Mouse (Mus musculus) ES-E14 (cell line): Measurements from ENCODE around the gene Capg. TPM values are rescaled to one million over a fixed set of nuclear protein-coding genes. Genes with fewer than 3 reads are reported as not detected.

Source experiments
- DNase-seq: peaks from one replicate; pipeline ENCODE4 v3.0.0-alpha.2; 2013; ENCODE audit warnings: low read depth, low spot score
- H3K27ac ChIP-seq: 2 replicates; pipeline ENCODE4 v1.5.1; 2012; ENCODE audit warnings: low read depth, mild to moderate bottlenecking, low read length, moderate library complexity, mixed read lengths; ENCODE audit not compliant: poor library complexity, insufficient read depth, severe bottlenecking
- H3K36me3 ChIP-seq: 2 replicates; pipeline ENCODE4 v1.6.1; 2012; ENCODE audit warnings: mild to moderate bottlenecking, low read length, moderate library complexity, mixed read lengths; ENCODE audit not compliant: control insufficient read depth, poor library complexity, insufficient read depth, severe bottlenecking
- H3K4me1 ChIP-seq, 2 experiments: fragments of 150-350 bp in 1 of 2; sonication (generic) in 1 of 2; 2 replicates each; pipeline ENCODE4 v1.6.1; 2012; ENCODE audit warnings: low read length in 2 of 2, mild to moderate bottlenecking in 1 of 2, mixed read lengths in 1 of 2; ENCODE audit not compliant: control insufficient read depth in 2 of 2, insufficient read depth in 2 of 2, poor library complexity in 1 of 2
- H3K4me3 ChIP-seq, 2 experiments: fragments of 150-350 bp in 1 of 2; sonication (generic) in 1 of 2; 2 replicates each; pipeline ENCODE4 v1.5.1; 2012; ENCODE audit warnings: low read length in 2 of 2, low read depth in 1 of 2, mild to moderate bottlenecking in 1 of 2, mixed read lengths in 1 of 2; ENCODE audit not compliant: insufficient read depth in 1 of 2, poor library complexity in 1 of 2, severe bottlenecking in 1 of 2
- H3K9ac ChIP-seq: 2 replicates; pipeline ENCODE4 v1.6.1; 2012; ENCODE audit warnings: low read depth, mild to moderate bottlenecking, low read length, mixed read lengths; ENCODE audit not compliant: poor library complexity, insufficient read depth, severe bottlenecking
- H3K9me3 ChIP-seq: fragments of 150-350 bp; sonication (generic); 2 replicates; pipeline ENCODE4 v1.6.1; 2012; ENCODE audit warnings: low read depth, mild to moderate bottlenecking, low read length; ENCODE audit not compliant: control insufficient read depth, insufficient read depth
- CHD2 ChIP-seq: IDR thresholded peaks from 2 replicates; pipeline ENCODE4 v1.6.1; 2014; ENCODE audit warnings: mild to moderate bottlenecking, low read depth, low read length, inconsistent platforms
- HCFC1 ChIP-seq: IDR thresholded peaks from 2 replicates; pipeline ENCODE4 v1.6.1; 2012; ENCODE audit warnings: low read length, inconsistent platforms, borderline replicate concordance; ENCODE audit not compliant: insufficient read depth
- MAFK ChIP-seq: IDR thresholded peaks from 2 replicates; pipeline ENCODE4 v1.6.1; 2014; ENCODE audit warnings: mild to moderate bottlenecking, low read depth, low read length, inconsistent platforms; ENCODE audit not compliant: insufficient read depth
- ZC3H11A ChIP-seq: IDR thresholded peaks from 2 replicates; pipeline ENCODE4 v1.6.1; 2012; ENCODE audit warnings: low read depth, mild to moderate bottlenecking, inconsistent platforms, low read length, borderline replicate concordance
- ZNF384 ChIP-seq: IDR thresholded peaks from 2 replicates; pipeline ENCODE4 v1.6.1; 2012; ENCODE audit warnings: low read depth, low read length, inconsistent platforms
- in situ Hi-C, 2 experiments: fragments of 600-800 bp; cut with MboI; formaldehyde crosslinking; loops; one replicate each; pipeline ENCODE4 v1.15.1; 2025; ENCODE audit warnings: low sequenced_read_pairs in 2 of 2, inconsistent platforms in 1 of 2; ENCODE audit not compliant: unreplicated experiment in 2 of 2
- total RNA-seq: library from RNA; depleted of rRNA; stranded (reverse); fragments of 300-350 nt; gene quantifications from 2 replicates; pipeline ENCODE4 v1.2.3, GENCODE M21; 2012

Gene Capg
- total RNA-seq, 1 experiment, result 58.4 TPM

DNA sequence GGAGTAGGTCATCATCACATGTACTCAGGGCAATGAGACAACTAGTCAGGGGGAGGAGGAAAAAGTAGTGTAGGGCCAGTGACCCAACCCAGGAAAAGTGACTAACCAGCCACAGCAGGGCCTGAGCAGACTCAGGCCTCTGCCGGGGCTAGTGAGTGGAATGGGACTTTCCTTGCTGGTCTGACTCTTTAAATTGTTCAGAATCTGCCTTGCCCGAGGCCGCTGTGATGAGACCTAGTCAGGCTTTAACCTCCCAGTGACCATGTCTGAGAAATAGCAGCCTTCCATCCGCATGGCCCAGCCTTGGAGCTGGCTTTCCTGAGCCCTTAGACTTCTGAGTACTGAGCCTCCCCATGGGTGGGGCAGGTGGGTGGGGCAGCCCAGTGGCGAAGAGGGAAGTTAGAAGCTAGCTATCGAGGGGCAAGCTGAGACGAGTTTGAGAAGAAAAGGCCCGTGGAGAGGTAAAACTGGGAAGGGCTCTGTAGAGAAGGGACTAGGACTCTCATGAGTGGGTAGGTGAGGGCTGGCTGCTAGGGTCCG, 4.9 kb downstream of the Capg start:
- no peaks in the 10 kb centered on the region for H3K9me3 ChIP-seq

DNA sequence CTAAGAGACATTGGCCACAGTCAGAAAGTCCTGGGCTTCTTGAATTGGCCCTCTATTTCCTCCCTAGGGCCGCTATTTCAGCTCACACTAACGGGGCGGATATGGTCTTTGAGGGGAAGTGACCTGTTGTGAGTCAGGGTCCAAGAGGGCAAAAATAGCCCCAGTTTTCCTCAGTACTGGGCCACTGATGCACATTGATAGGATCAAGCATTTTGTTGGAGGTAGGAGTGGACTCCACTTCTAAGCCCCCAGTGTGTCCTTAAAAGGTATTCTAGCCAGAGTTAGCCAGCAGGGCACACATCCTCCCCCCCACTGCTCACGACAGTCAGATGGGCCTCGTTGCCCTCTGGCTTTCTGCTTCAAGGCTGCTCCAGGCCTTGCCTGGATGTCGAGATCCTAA, 5.8 kb downstream of the Capg start:
- Histone ChIP-seq H3K4me3 (no peak overlapping the region), H3K4me1 (peaks cover 2 to 8% of the 10 kb centered on the region in 2 experiments; a peak in 1 of 4 replicates), H3K9me3 (no peaks in the 10 kb centered on the region), H3K9ac (no peak overlapping the region), H3K27ac (no peak overlapping the region), H3K36me3 (no peaks in the 10 kb centered on the region)
- DNase-seq, result no peak
- in situ Hi-C loops, result no loop called here
- TF ChIP-seq MAFK, result no peak
- no peak for TF ChIP-seq CHD2
- TF ChIP-seq ZNF384, result no peak

More for the DNA sequence above, 4.9 kb downstream of the Capg start:
- in situ Hi-C loops, result loop anchor here in 1 of 2 experiments (10.0 kb wide), 1 partner anchor 286 kb away; no protein-coding TSS in a partner anchor
- DNase-seq, result no peak
- Histone ChIP-seq H3K36me3 (no peaks in the 10 kb centered on the region), H3K4me3 (no peak overlapping the region), H3K27ac (no peak overlapping the region; the same call in 1 of the 2 replicates), H3K4me1 (peaks cover 2 to 8% of the 10 kb centered on the region in 2 experiments; a peak in 1 of 4 replicates), H3K9ac (peak overlapping the region; percentile 62; the same call in 1 of the 2 replicates)
- no peak for TF ChIP-seq ZNF384

DNA sequence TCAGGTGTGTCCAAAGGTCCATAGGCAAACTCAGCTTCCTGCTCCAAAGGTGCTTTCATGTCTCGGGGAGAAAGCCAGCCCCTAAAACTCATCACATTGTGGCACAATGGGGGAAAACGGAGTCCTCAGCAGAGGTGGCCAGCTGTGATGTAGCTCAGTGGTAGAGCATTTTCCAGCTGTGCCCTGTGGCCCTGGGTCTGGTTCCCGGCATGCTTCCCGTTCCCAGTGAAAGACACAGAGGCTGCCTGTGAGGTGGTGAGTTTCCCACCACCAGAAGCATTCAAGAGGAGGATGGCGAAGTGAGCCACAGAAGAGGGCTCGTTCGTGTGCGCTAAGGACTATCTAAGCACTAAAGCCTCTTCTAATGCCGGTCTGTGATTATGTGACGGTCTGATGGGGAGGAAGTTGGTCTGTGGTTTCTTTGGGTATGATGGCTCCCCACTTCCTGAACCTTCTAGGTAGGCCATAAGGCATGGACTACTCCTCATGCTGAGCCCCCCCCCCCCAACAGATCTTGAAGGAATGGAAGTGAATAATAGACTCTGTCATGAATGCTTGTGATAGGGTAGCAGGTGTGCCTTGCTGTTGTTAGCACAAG, 6.4 kb downstream of the Capg start:
- H3K36me3 ChIP-seq, result no peaks in the 10 kb centered on the region
- H3K27ac ChIP-seq, result no peak overlapping the region
- in situ Hi-C loops, result no loop called here
- H3K9me3 ChIP-seq, result no peaks in the 10 kb centered on the region
- no peak overlapping the region for H3K9ac ChIP-seq
- no peak for TF ChIP-seq MAFK
- no peak for TF ChIP-seq ZNF384
- no peak for TF ChIP-seq HCFC1
- TF ChIP-seq ZC3H11A, result no peak
- TF ChIP-seq CHD2, result no peak
- H3K4me1 ChIP-seq, result peaks cover 2 to 6% of the 10 kb centered on the region in 2 experiments; a peak in 1 of 4 replicates
- DNase-seq, result no peak
- H3K4me3 ChIP-seq, result no peak overlapping the region

DNA sequence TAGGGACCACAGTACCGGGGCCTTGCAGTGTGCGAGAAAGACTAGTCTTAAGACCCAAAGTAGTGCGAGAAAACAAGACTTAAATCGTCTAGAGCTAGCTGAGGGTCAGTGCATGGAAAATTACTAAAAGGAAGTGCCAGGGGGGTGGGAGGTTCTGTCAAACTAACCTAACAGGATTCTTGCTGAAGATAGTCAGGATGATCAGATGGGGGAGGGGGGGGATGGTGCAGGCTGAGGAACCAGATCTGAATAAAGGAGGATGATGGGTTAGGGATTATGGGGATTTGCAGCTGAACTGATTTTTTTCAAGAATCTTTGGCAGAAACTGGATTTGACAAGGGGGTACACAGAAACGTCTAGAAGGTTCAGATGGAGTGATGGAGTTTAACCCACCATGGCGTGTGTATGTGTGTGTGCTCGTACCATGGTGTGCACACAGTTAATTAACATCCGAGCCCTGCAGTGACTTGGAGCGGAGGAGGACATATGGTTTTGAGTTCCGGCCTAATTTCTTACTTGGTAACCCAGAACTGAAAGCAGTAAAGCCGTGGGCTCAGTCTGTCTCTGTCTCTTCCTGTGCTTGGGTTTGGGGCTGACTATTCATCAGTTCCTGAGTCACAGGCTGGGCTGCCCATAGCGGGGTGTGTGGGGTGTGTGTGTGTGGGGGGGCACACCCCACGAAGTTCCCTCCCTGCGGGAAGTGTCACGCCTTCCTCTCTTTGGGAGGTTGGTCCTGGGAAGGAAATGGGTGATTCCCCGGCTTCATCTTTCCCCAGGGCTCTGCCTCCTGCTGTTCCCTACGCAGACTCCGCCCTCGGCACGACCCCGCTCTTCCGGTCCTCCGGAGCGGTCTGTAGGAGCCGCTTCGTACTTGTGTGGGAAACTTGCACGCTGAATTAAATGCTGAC, 8.2 kb downstream of the Capg start:
- in situ Hi-C loops, result no loop called here
- no peak for DNase-seq

More for the DNA sequence above, 8.2 kb downstream of the Capg start:
- Histone ChIP-seq H3K9me3 (no peaks in the 10 kb centered on the region), H3K27ac (peak overlapping the region; percentile 45; the same call in 1 of the 2 replicates), H3K36me3 (no peaks in the 10 kb centered on the region), H3K4me1 (peaks cover 2 to 6% of the 10 kb centered on the region in 2 experiments; a peak in 1 of 4 replicates), H3K9ac (no peak overlapping the region; the same call in 1 of the 2 replicates), H3K4me3 (peak overlapping the region; percentile 28 to 43; a peak in 3 of 4 replicates)
- no peak for TF ChIP-seq ZC3H11A
- no peak for TF ChIP-seq MAFK
- TF ChIP-seq CHD2, result no peak
- TF ChIP-seq HCFC1, result no peak
- no peak for TF ChIP-seq ZNF384
